Comparison of ENCODE assay signal across 23 mouse cellular contexts in the genomic region with DNA sequence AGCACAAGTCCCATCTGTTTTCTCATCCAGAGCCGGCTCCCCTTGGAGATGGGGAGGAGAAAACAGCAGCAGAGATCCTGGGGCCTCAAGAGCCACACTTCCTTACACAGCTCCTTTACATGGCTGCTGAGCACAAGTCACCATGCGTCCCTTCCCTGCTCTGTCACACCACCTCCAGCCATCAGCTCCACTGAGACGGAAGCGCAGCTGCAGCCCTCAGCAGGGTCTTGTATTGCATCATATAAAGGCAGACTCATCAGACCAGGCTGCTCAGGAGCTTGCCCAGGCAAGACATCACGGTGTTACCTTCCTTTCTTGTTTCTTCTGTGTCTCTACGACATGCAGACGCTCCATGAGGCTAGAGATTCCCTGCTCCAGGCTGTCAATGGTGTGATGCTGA. TPM values are rescaled to one million over a fixed set of nuclear protein-coding genes. Genes with fewer than 3 reads are reported as not detected.
DNase-seq lines count a peak whose midpoint lies in the region; ATAC-seq lines count a peak whose summit lies in the region.
"Had no signal": no experiment of that assay in that cellular context is flagged by ENCODE, and none has a peak within 500 bp of the region (broad histone marks: within the 10 kb centered on the region; RNA-seq: fewer than 3 reads in every experiment).

No protein-coding gene starts in this region.

- H3K36me3 ChIP-seq in hindbrain, embryonic 16.5 days (ENCODE audit: control insufficient read depth, insufficient read depth, low read length) = peaks cover 37% of the 10 kb centered on the region

- 66% methylated on average over 7 of the region's 7 CpGs for WGBS in hindbrain, embryonic 16.5 days

- peak; percentile 85 for ATAC-seq in granulocyte monocyte progenitor cell, adult 5-6 weeks (replicated peaks; ENCODE audit: poor library complexity, severe bottlenecking)
- peak; percentile 57 for ATAC-seq in megakaryocyte progenitor cell, adult 5-6 weeks (replicated peaks; ENCODE audit: poor library complexity)
- no peak for ATAC-seq in hindbrain, embryonic 16.5 days
- ATAC-seq: forebrain, embryonic 14.5 days; forebrain, embryonic 16.5 days had no signal

- no peaks in the 10 kb centered on the region for H3K27me3 ChIP-seq in hindbrain, embryonic 16.5 days (replicated peaks; ENCODE audit: control insufficient read depth, insufficient read depth, low read length)
- H3K27me3 ChIP-seq: embryonic facial prominence, embryonic 13.5 days; embryonic facial prominence, embryonic 15.5 days; forebrain, embryonic 12.5 days had no signal

- H3K9me3 ChIP-seq in hindbrain, embryonic 16.5 days (ENCODE audit: control insufficient read depth, low read length) = no peaks in the 10 kb centered on the region
- H3K9me3 ChIP-seq: embryonic facial prominence, embryonic 13.5 days; embryonic facial prominence, embryonic 15.5 days; forebrain, embryonic 12.5 days had no signal

- no peak overlapping the region for H3K4me3 ChIP-seq in hindbrain, embryonic 16.5 days (ENCODE audit: low read length)
- H3K4me3 ChIP-seq: embryonic facial prominence, embryonic 13.5 days; embryonic facial prominence, embryonic 15.5 days; erythroblast, embryonic 14.5 days; forebrain, embryonic 12.5 days had no signal

- DNase-seq in heart, adult 11 months = peak; percentile 53
- no peak for DNase-seq in heart, postnatal 4 days
- DNase-seq in adrenal gland, postnatal 4 days (ENCODE audit: low spot score in 2 of 2) = no peak
- DNase-seq in kidney, adult 11 months = no peak
- DNase-seq: adrenal gland, adult 2 months; adrenal gland, postnatal 10 days; adrenal gland, postnatal 25 days; cerebellum, adult 11-12 months; cerebellum, adult 2 months; cerebellum, adult 9-10 months; cerebellum, postnatal 10 days; cerebellum, postnatal 25 days; embryo, embryonic 11 days had no signal

- no peaks in the 10 kb centered on the region for H3K4me1 ChIP-seq in hindbrain, embryonic 16.5 days (ENCODE audit: control insufficient read depth, insufficient read depth, low read depth, low read length)
- H3K4me1 ChIP-seq: embryonic facial prominence, embryonic 13.5 days; embryonic facial prominence, embryonic 15.5 days; forebrain, embryonic 12.5 days had no signal

- no peak overlapping the region for H3K4me2 ChIP-seq in hindbrain, embryonic 16.5 days (ENCODE audit: low read length)
- H3K4me2 ChIP-seq: embryonic facial prominence, embryonic 13.5 days; embryonic facial prominence, embryonic 15.5 days; forebrain, embryonic 12.5 days had no signal

- no peak overlapping the region for H3K9ac ChIP-seq in hindbrain, embryonic 16.5 days (ENCODE audit: low read depth, low read length)
- H3K9ac ChIP-seq: embryonic facial prominence, embryonic 13.5 days; embryonic facial prominence, embryonic 15.5 days; forebrain, embryonic 12.5 days had no signal

- no peak overlapping the region for H3K27ac ChIP-seq in hindbrain, embryonic 16.5 days (ENCODE audit: low read depth, low read length)
- H3K27ac ChIP-seq: embryonic facial prominence, embryonic 13.5 days; embryonic facial prominence, embryonic 15.5 days; forebrain, embryonic 12.5 days had no signal

RNA-seq across cellular contexts. Expression of gene Dlat, which starts 22.1 kb away (rescaled TPM):
- 100 to 1,000 TPM; 278 to 283 TPM for total RNA-seq in heart, postnatal 4 days (2021)
- 33.9 and 61.3 TPM in 2 replicates for total RNA-seq in granulocyte monocyte progenitor cell, adult 5-6 weeks (2014; fragmentation: Nextera tagmentation)
- total RNA-seq in granulocyte monocyte progenitor cell, adult 5-6 weeks (2017) = 30.4 and 48.5 TPM in 2 replicates
- 47.2 and 58.0 TPM in 2 replicates for total RNA-seq in megakaryocyte progenitor cell, adult 5-6 weeks (2015)
- total RNA-seq in megakaryocyte progenitor cell, adult 5-6 weeks (2017) = 47.9 and 48.0 TPM in 2 replicates
- 100 to 1,000 TPM; 117 to 122 TPM for total RNA-seq in adrenal gland, postnatal 4 days (2021)
- polyA plus RNA-seq in hindbrain, embryonic 16.5 days (2015; fragmentation: Nextera tagmentation; extraction: Ambion mirVana) = 58.8 and 60.1 TPM in 2 replicates

RNA-seq across cellular contexts. Expression of gene Dixdc1, which starts 57.6 kb away (rescaled TPM):
- 10 to 100 TPM in 1 of 2 experiments, 1 to 10 TPM in 1; 9.9 to 10.1 TPM for total RNA-seq in heart, postnatal 4 days (2021)
- total RNA-seq in granulocyte monocyte progenitor cell, adult 5-6 weeks (2014; fragmentation: Nextera tagmentation) = 0.11 and 0.82 TPM in 2 replicates
- 0.10 and 0.39 TPM in 2 replicates for total RNA-seq in granulocyte monocyte progenitor cell, adult 5-6 weeks (2017)
- 0.07 and 0.22 TPM in 2 replicates for total RNA-seq in megakaryocyte progenitor cell, adult 5-6 weeks (2015)
- 0.42 and 0.44 TPM in 2 replicates for total RNA-seq in megakaryocyte progenitor cell, adult 5-6 weeks (2017)
- 10 to 100 TPM; 16.0 to 19.7 TPM for total RNA-seq in adrenal gland, postnatal 4 days (2021)
- polyA plus RNA-seq in hindbrain, embryonic 16.5 days (2015; fragmentation: Nextera tagmentation; extraction: Ambion mirVana) = 31.6 and 33.7 TPM in 2 replicates
- total RNA-seq: MEL had no signal
- polyA plus RNA-seq: erythroblast, embryonic 14.5 days had no signal

Comparison
In these comparisons a context has a peak if more than half of its experiments do, and no peak if none do; other contexts are left out.
1. RNA of gene Dixdc1, which starts 57.6 kb away (total RNA-seq): 16.0 to 19.7 TPM in adrenal gland, postnatal 4 days and 9.9 to 10.1 TPM in heart, postnatal 4 days; 0.10 to 0.82 TPM in granulocyte monocyte progenitor cell, adult 5-6 weeks and 0.07 to 0.44 TPM in megakaryocyte progenitor cell, adult 5-6 weeks; every median in the first group is over 4 times any median in the second.